ENCODE assay signal across 8 mouse cellular contexts in genomic region chr10:77516379-77516951, GRCm38 (mm10). TPM values are rescaled to one million over a fixed set of nuclear protein-coding genes. Genes with fewer than 3 reads are reported as not detected.
DNase-seq lines count a peak whose midpoint lies in the region; ATAC-seq and TF ChIP-seq lines count a peak whose summit lies in the region.

No protein-coding gene starts in this region.

- DNase-seq in embryo, embryonic 11 days: peak; percentile 22
- DNase-seq in embryo, embryonic 10.5 days (ENCODE audit: low spot score): no peak
- DNase-seq in MEL (ENCODE audit: low read depth, low spot score): peak; percentile 64
- DNase-seq in forelimb bud, embryonic 11.5 days (ENCODE audit: low read depth, low spot score): peak; percentile 3
- peak; percentile 44 for DNase-seq in kidney, postnatal 14 days
- no peak for DNase-seq in neural tube, embryonic 11.5 days (ENCODE audit: low spot score)
- DNase-seq in gastrocnemius, postnatal 10 days: no peak
- no peak for DNase-seq in T-cell, adult 2 months (ENCODE audit: low spot score)

- peaks cover 0 to 10% of the 10 kb centered on the region in 2 experiments; a peak in 2 of 4 replicates for H3K4me1 ChIP-seq in MEL (ENCODE audit: control insufficient read depth in 1 of 2, insufficient read depth in 2 of 2, low read length in 2 of 2)
- peaks cover 14% of the 10 kb centered on the region for H3K4me1 ChIP-seq in neural tube, embryonic 11.5 days (ENCODE audit: control insufficient read depth, insufficient read depth, low read length)

- peak overlapping the region; percentile 60 to 82 for H3K4me3 ChIP-seq in MEL (ENCODE audit: control insufficient read depth in 1 of 2, insufficient read depth in 1 of 2, low read depth in 2 of 2, low read length in 2 of 2)
- H3K4me3 ChIP-seq in neural tube, embryonic 11.5 days (ENCODE audit: low read depth, low read length): peak overlapping the region; percentile 94

- H3K79me2 ChIP-seq in MEL (ENCODE audit: control insufficient read depth, insufficient read depth, low read length, poor library complexity): peaks cover 19% of the 10 kb centered on the region

- no peak for TF ChIP-seq EP300 in MEL (IDR thresholded peaks at IDR 0.05; ENCODE audit: low read depth in 1 of 2, low read length in 2 of 2)

- TF ChIP-seq RAD21 in MEL (IDR thresholded peaks at IDR 0.05; ENCODE audit: low read depth, low read length): no peak

- 51% methylated on average over 14 of the region's 14 CpGs for WGBS in neural tube, embryonic 11.5 days

- H3K36me3 ChIP-seq in MEL (ENCODE audit: control insufficient read depth in 1 of 2, insufficient read depth in 2 of 2, low read length in 2 of 2): peaks cover 0 to 7% of the 10 kb centered on the region in 2 experiments; a peak in 3 of 4 replicates
- H3K36me3 ChIP-seq in neural tube, embryonic 11.5 days (ENCODE audit: control insufficient read depth, insufficient read depth, low read length): peaks cover 6% of the 10 kb centered on the region; the same call in 1 of the 2 replicates

- no peak for TF ChIP-seq POLR2A in MEL (IDR thresholded peaks at IDR 0.05; ENCODE audit: control insufficient read depth in 1 of 2, insufficient read depth in 1 of 2, low read depth in 1 of 2, low read length in 2 of 2, poor library complexity in 1 of 2)

- peak overlapping the region; percentile 86 for H3K9ac ChIP-seq in MEL (ENCODE audit: control insufficient read depth, low read depth, low read length, poor library complexity, severe bottlenecking)
- H3K9ac ChIP-seq in neural tube, embryonic 11.5 days (ENCODE audit: low read length): peak overlapping the region; percentile 88

- TF ChIP-seq CTCF in MEL (IDR thresholded peaks at IDR 0.05 in 2 of 3, conservative IDR thresholded peaks at IDR 0.05 in 1 of 3; ENCODE audit: control insufficient read depth in 1 of 3, insufficient read depth in 1 of 3, low read depth in 2 of 3, low read length in 3 of 3, poor library complexity in 1 of 3, severe bottlenecking in 1 of 3): 0 out of 6 replicates have a peak, but pooled peaks of 1 of the 3 experiments have one; percentile 4

- no peak for ATAC-seq in neural tube, embryonic 11.5 days (ENCODE audit: insufficient read depth, low FRiP score, low TSS enrichment)

- H3K27me3 ChIP-seq in MEL (ENCODE audit: control insufficient read depth in 1 of 2, insufficient read depth in 2 of 2, low read length in 2 of 2): no peaks in the 10 kb centered on the region
- H3K27me3 ChIP-seq in neural tube, embryonic 11.5 days (ENCODE audit: control insufficient read depth, insufficient read depth, low read length): no peaks in the 10 kb centered on the region

- no peaks in the 10 kb centered on the region for H3K9me3 ChIP-seq in MEL (replicated peaks; ENCODE audit: insufficient read depth, low read length)
- no peaks in the 10 kb centered on the region for H3K9me3 ChIP-seq in neural tube, embryonic 11.5 days (ENCODE audit: control insufficient read depth, low read length)

- H3K4me2 ChIP-seq in neural tube, embryonic 11.5 days (ENCODE audit: low read depth): peak overlapping the region; percentile 76

- peak overlapping the region; percentile 88 for H3K27ac ChIP-seq in MEL (ENCODE audit: control insufficient read depth, low read depth, low read length)
- H3K27ac ChIP-seq in neural tube, embryonic 11.5 days (ENCODE audit: low read depth, low read length): peak overlapping the region; percentile 39; the same call in 1 of the 2 replicates

TF ChIP-seq in MEL, 35 proteins besides CTCF, POLR2A, EP300 and RAD21:
- TF ChIP-seq GATA1 (IDR thresholded peaks at IDR 0.05; ENCODE audit: low read depth, low read length) (peak; percentile 53), TBP (IDR thresholded peaks at IDR 0.05; ENCODE audit: low read depth, low read length) (no peak)

RNA-seq across cellular contexts. Expression of gene Fam207a, which starts 0.9 kb away (rescaled TPM):
- 54.9 and 70.6 TPM in 2 replicates for total RNA-seq in MEL (2012; rRNA removed)
- 10 to 100 TPM in 1 of 2 experiments, not detected in 1; 74.0 TPM for polyA plus RNA-seq in MEL (2012; ENCODE audit: insufficient read depth in 1 of 2, insufficient read length in 2 of 2, low read depth in 1 of 2, low replicate concordance in 2 of 2, missing spikeins in 1 of 2)
- 45.7 and 49.0 TPM in 2 replicates for polyA plus RNA-seq in neural tube, embryonic 11.5 days (2014; fragmentation: Nextera tagmentation; extraction: Ambion mirVana)
- 10 to 100 TPM in 1 of 2 experiments, 1 to 10 TPM in 1; 9.9 to 10.4 TPM for total RNA-seq in gastrocnemius, postnatal 10 days (2021)

RNA-seq across cellular contexts. Expression of gene Itgb2, which starts 13.6 kb away (rescaled TPM):
- total RNA-seq in MEL (2012; rRNA removed): 36.7 and 36.9 TPM in 2 replicates
- 10 to 100 TPM in 1 of 2 experiments, not detected in 1; 45.8 TPM for polyA plus RNA-seq in MEL (2012; ENCODE audit: insufficient read depth in 1 of 2, insufficient read length in 2 of 2, low read depth in 1 of 2, low replicate concordance in 2 of 2, missing spikeins in 1 of 2)
- 1.5 TPM in 2 replicates for polyA plus RNA-seq in neural tube, embryonic 11.5 days (2014; fragmentation: Nextera tagmentation; extraction: Ambion mirVana)
- total RNA-seq in gastrocnemius, postnatal 10 days (2021): 1 to 10 TPM; 2.1 to 4.5 TPM

Comparison
In these comparisons a context has a peak if more than half of its experiments do, and no peak if none do; other contexts are left out.
1. DNase-seq: peak in embryo, embryonic 11 days (single experiment), MEL (single experiment), forelimb bud, embryonic 11.5 days (single experiment) and kidney, postnatal 14 days (single experiment); none in embryo, embryonic 10.5 days (single experiment), neural tube, embryonic 11.5 days (single experiment), gastrocnemius, postnatal 10 days (single experiment) and T-cell, adult 2 months (single experiment).